Mouse (Mus musculus) heart, embryonic 14.5 days (tissue): ENCODE measurements around the gene Mical3. TPM values are rescaled to one million over a fixed set of nuclear protein-coding genes. Genes with fewer than 3 reads are reported as not detected.

Source experiments
- ATAC-seq: fragments of 200-750 bp; cut with Nextera tagmentation; 2 replicates; pipeline ENCODE4 v1.8.0; 2017; ENCODE audit warnings: low read depth, moderate TSS enrichment; ENCODE audit not compliant: insufficient number of reproducible peaks, insufficient read depth, low FRiP score
- H3K27ac ChIP-seq, 2 experiments: fragments of 200-500 bp in 1 of 2; fragments of 300-500 bp in 1 of 2; sonication (generic) in 1 of 2; replicated peaks in 1 of 2; 2 replicates each; pipeline ENCODE4 v1.5.1; 2012 to 2014; ENCODE audit warnings: low read depth in 2 of 2, low read length in 2 of 2, control low read depth in 1 of 2, mild to moderate bottlenecking in 1 of 2, mixed read lengths in 1 of 2; ENCODE audit not compliant: control insufficient read depth in 1 of 2, insufficient read depth in 1 of 2
- H3K27me3 ChIP-seq: fragments of 300-500 bp; sonication (generic); 2 replicates; pipeline ENCODE4 v1.6.1; 2014; ENCODE audit warnings: mild to moderate bottlenecking, low read length, control low read depth; ENCODE audit not compliant: control insufficient read depth, insufficient read depth
- H3K36me3 ChIP-seq: fragments of 300-500 bp; sonication (generic); 2 replicates; pipeline ENCODE4 v1.6.1; 2014; ENCODE audit warnings: mild to moderate bottlenecking, control low read depth, low read length, mixed read lengths; ENCODE audit not compliant: control insufficient read depth, insufficient read depth
- H3K4me1 ChIP-seq, 2 experiments: fragments of 200-500 bp in 1 of 2; fragments of 300-500 bp in 1 of 2; sonication (generic) in 1 of 2; 2 replicates each; pipeline ENCODE4 v1.6.1; 2012 to 2014; ENCODE audit warnings: low read length in 2 of 2, control low read depth in 1 of 2, mixed read lengths in 1 of 2; ENCODE audit not compliant: control insufficient read depth in 2 of 2, insufficient read depth in 2 of 2
- H3K4me2 ChIP-seq: fragments of 300-500 bp; sonication (generic); 2 replicates; pipeline ENCODE4 v1.6.1; 2014; ENCODE audit warnings: mild to moderate bottlenecking, low read length
- H3K4me3 ChIP-seq, 2 experiments: fragments of 200-500 bp in 1 of 2; fragments of 300-500 bp in 1 of 2; sonication (generic) in 1 of 2; 2 replicates each; pipeline ENCODE4 v1.5.1; 2012 to 2014; ENCODE audit warnings: low read length in 2 of 2, mild to moderate bottlenecking in 2 of 2, control low read depth in 1 of 2, low read depth in 1 of 2, moderate library complexity in 1 of 2; ENCODE audit not compliant: control insufficient read depth in 1 of 2, insufficient read depth in 1 of 2
- H3K9ac ChIP-seq: fragments of 300-500 bp; sonication (generic); 2 replicates; pipeline ENCODE4 v1.6.1; 2014; ENCODE audit warnings: mild to moderate bottlenecking, low read length
- H3K9me3 ChIP-seq: fragments of 300-500 bp; sonication (generic); 2 replicates; pipeline ENCODE4 v1.6.1; 2016; ENCODE audit warnings: low read length, control low read depth; ENCODE audit not compliant: control insufficient read depth
- WGBS: fragments of 180-500 bp; shearing (Covaris S2); extraction: QIAGEN DNeasy Blood & Tissue Kit; methylation state at CpG from one replicate; pipeline ENCODE4 v1.1.7; 2014; 5-methylcytosine and 5-hydroxymethylcytosine counted together
- polyA plus RNA-seq: library from polyadenylated mRNA; unstranded; fragments of >200 nt; fragmentation: Nextera tagmentation; extraction: Ambion mirVana; gene quantifications from 2 replicates; pipeline ENCODE4 v1.2.1, GENCODE M21; 2014

Mical3 gene
- polyA plus RNA-seq, 1 experiment from 2014 or later: 46.2 TPM

- Histone ChIP-seq H3K27ac (no peak overlapping the region), H3K9ac (no peak overlapping the region), H3K9me3 (no peaks in the 10 kb centered on the region), H3K27me3 (no peaks in the 10 kb centered on the region), H3K4me2 (no peak overlapping the region), H3K36me3 (peaks cover 56% of the 10 kb centered on the region), H3K4me1 (peaks cover 0 to 2% of the 10 kb centered on the region in 2 experiments; a peak in 1 of 4 replicates), H3K4me3 (no peak overlapping the region)
- ATAC-seq: no peak
- WGBS: 68% methylated on average over 8 of the region's 8 CpGs
Observed at GRCm38 (mm10) chr6:120970939-120971796, 159.6 kb downstream of the Mical3 start.

- peaks cover 64% of the 10 kb centered on the region for H3K36me3 ChIP-seq
- no peaks in the 10 kb centered on the region for H3K9me3 ChIP-seq
- WGBS: 77% methylated on average over 13 of the region's 13 CpGs
Observed at GRCm38 (mm10) chr6:120965814-120966213, 165.0 kb downstream of the Mical3 start.

GRCm38 (mm10) chr6:120964179-120964578 is 166.6 kb downstream of the Mical3 start:
- peaks cover 64% of the 10 kb centered on the region for H3K36me3 ChIP-seq
- H3K4me2 ChIP-seq: no peak overlapping the region

More at GRCm38 (mm10) chr6:120965814-120966213, 165.0 kb downstream of the Mical3 start:
- Histone ChIP-seq H3K27me3 (no peaks in the 10 kb centered on the region), H3K4me2 (no peak overlapping the region), H3K27ac (no peak overlapping the region), H3K9ac (no peak overlapping the region), H3K4me1 (no peaks in the 10 kb centered on the region), H3K4me3 (no peak overlapping the region)
- no peak for ATAC-seq

GRCm38 (mm10) chr6:120960338-120961030 is 170.3 kb downstream of the Mical3 start:
- WGBS: 90% methylated on average over 9 of the region's 9 CpGs
- peaks cover 84% of the 10 kb centered on the region for H3K36me3 ChIP-seq
- no peaks in the 10 kb centered on the region for H3K9me3 ChIP-seq
- no peaks in the 10 kb centered on the region for H3K27me3 ChIP-seq
- H3K4me1 ChIP-seq: no peaks in the 10 kb centered on the region
- H3K4me2 ChIP-seq: no peak overlapping the region
- no peak overlapping the region for H3K27ac ChIP-seq
- no peak for ATAC-seq
- H3K4me3 ChIP-seq: no peak overlapping the region
- no peak overlapping the region for H3K9ac ChIP-seq

More at GRCm38 (mm10) chr6:120964179-120964578, 166.6 kb downstream of the Mical3 start:
- Histone ChIP-seq H3K9me3 (no peaks in the 10 kb centered on the region), H3K9ac (no peak overlapping the region), H3K4me3 (no peak overlapping the region), H3K27me3 (no peaks in the 10 kb centered on the region), H3K4me1 (no peaks in the 10 kb centered on the region), H3K27ac (no peak overlapping the region)
- ATAC-seq: no peak
- WGBS: 98% methylated on average over 3 of the region's 3 CpGs

GRCm38 (mm10) chr6:120957331-120957730 is 173.5 kb downstream of the Mical3 start:
- Histone ChIP-seq H3K27me3 (no peaks in the 10 kb centered on the region), H3K9ac (no peak overlapping the region), H3K36me3 (peaks cover 99% of the 10 kb centered on the region), H3K9me3 (no peaks in the 10 kb centered on the region), H3K4me3 (no peak overlapping the region), H3K4me1 (no peaks in the 10 kb centered on the region), H3K27ac (no peak overlapping the region), H3K4me2 (no peak overlapping the region)
- ATAC-seq: no peak
- WGBS: 75% methylated on average over 4 of the region's 4 CpGs

GRCm38 (mm10) chr6:120956259-120957161 is 174.3 kb downstream of the Mical3 start:
- no peaks in the 10 kb centered on the region for H3K4me1 ChIP-seq
- no peak overlapping the region for H3K4me3 ChIP-seq
- WGBS: 75% methylated on average over 11 of the region's 11 CpGs
- no peaks in the 10 kb centered on the region for H3K27me3 ChIP-seq
- H3K4me2 ChIP-seq: no peak overlapping the region
- no peak overlapping the region for H3K27ac ChIP-seq
- no peaks in the 10 kb centered on the region for H3K9me3 ChIP-seq
- H3K36me3 ChIP-seq: peaks cover 99% of the 10 kb centered on the region
- H3K9ac ChIP-seq: no peak overlapping the region
- ATAC-seq: no peak

GRCm38 (mm10) chr6:120955215-120955614 is 175.6 kb downstream of the Mical3 start:
- Histone ChIP-seq H3K4me3 (no peak overlapping the region), H3K9ac (no peak overlapping the region), H3K4me2 (no peak overlapping the region), H3K36me3 (peaks cover 98% of the 10 kb centered on the region), H3K4me1 (no peaks in the 10 kb centered on the region), H3K27ac (no peak overlapping the region), H3K27me3 (no peaks in the 10 kb centered on the region), H3K9me3 (no peaks in the 10 kb centered on the region)
- 66% methylated on average over 3 of the region's 3 CpGs for WGBS
- ATAC-seq: no peak
